Mouse (Mus musculus): Measurements from ENCODE around the gene Bcl2l1. TPM values are rescaled to one million over a fixed set of nuclear protein-coding genes. Genes with fewer than 3 reads are reported as not detected.

Gene Bcl2l1
- polyA plus RNA-seq, 1 experiment from 2014 or later, result 135 TPM

GRCm38 (mm10) chr2:152766387-152767123 lies 65.0 kb downstream of the Bcl2l1 start:
- DNase-seq (ENCODE audit: low spot score), result peak; percentile 95
- 22% methylated on average over 25 of the region's 25 CpGs for WGBS
- peaks cover 6% of the 10 kb centered on the region; the same call in 1 of the 2 replicates for H3K4me1 ChIP-seq (replicated peaks; ENCODE audit: control insufficient read depth, insufficient read depth, low read length)
- no peaks in the 10 kb centered on the region for H3K27me3 ChIP-seq (ENCODE audit: control insufficient read depth, insufficient read depth, low read length)
- H3K9ac ChIP-seq (ENCODE audit: low read length), result no peak overlapping the region
- H3K36me3 ChIP-seq (ENCODE audit: control insufficient read depth, insufficient read depth, low read length), result no peaks in the 10 kb centered on the region
- H3K4me3 ChIP-seq (ENCODE audit: low read depth, low read length), result no peak overlapping the region
- H3K4me2 ChIP-seq (ENCODE audit: low read depth, low read length, severe bottlenecking), result no peak overlapping the region
- no peaks in the 10 kb centered on the region for H3K9me3 ChIP-seq (ENCODE audit: control insufficient read depth, low read length)
- peak; percentile 63 for ATAC-seq (replicated peaks; ENCODE audit: low FRiP score)
- no peak overlapping the region for H3K27ac ChIP-seq (ENCODE audit: low read depth, low read length)

- H3K27me3 ChIP-seq (ENCODE audit: control insufficient read depth, insufficient read depth, low read length), result no peaks in the 10 kb centered on the region
- peak; percentile 61 for DNase-seq (ENCODE audit: low spot score)
- H3K9me3 ChIP-seq (ENCODE audit: control insufficient read depth, low read length), result no peaks in the 10 kb centered on the region
- peaks cover 6% of the 10 kb centered on the region; the same call in 1 of the 2 replicates for H3K4me1 ChIP-seq (replicated peaks; ENCODE audit: control insufficient read depth, insufficient read depth, low read length)
- H3K9ac ChIP-seq (ENCODE audit: low read length), result no peak overlapping the region
- peak; percentile 31 for ATAC-seq (replicated peaks; ENCODE audit: low FRiP score)
- WGBS, result 21% methylated on average over 4 of the region's 7 CpGs
- 0 out of 2 replicates have a peak overlapping the region, but pooled peaks have one; percentile 3 for H3K4me3 ChIP-seq (ENCODE audit: low read depth, low read length)
- no peaks in the 10 kb centered on the region for H3K36me3 ChIP-seq (ENCODE audit: control insufficient read depth, insufficient read depth, low read length)
- H3K27ac ChIP-seq (ENCODE audit: low read depth, low read length), result no peak overlapping the region
- peak overlapping the region; percentile 43; the same call in 1 of the 2 replicates for H3K4me2 ChIP-seq (ENCODE audit: low read depth, low read length, severe bottlenecking)
Observed at GRCm38 (mm10) chr2:152765045-152765674, 66.4 kb downstream of the Bcl2l1 start.

- peak; percentile 67 for DNase-seq (ENCODE audit: low spot score)
Observed at GRCm38 (mm10) chr2:152764172-152765044, 67.1 kb downstream of the Bcl2l1 start.

GRCm38 (mm10) chr2:152763310-152763709 lies 68.2 kb downstream of the Bcl2l1 start:
- DNase-seq (ENCODE audit: low spot score) (no peak), ATAC-seq (replicated peaks; ENCODE audit: low FRiP score) (no peak)
- no peaks in the 10 kb centered on the region for H3K27me3 ChIP-seq (ENCODE audit: control insufficient read depth, insufficient read depth, low read length)
- no peak overlapping the region for H3K9ac ChIP-seq (ENCODE audit: low read length)
- no peak overlapping the region for H3K4me2 ChIP-seq (ENCODE audit: low read depth, low read length, severe bottlenecking)
- peaks cover 6% of the 10 kb centered on the region; the same call in 1 of the 2 replicates for H3K4me1 ChIP-seq (replicated peaks; ENCODE audit: control insufficient read depth, insufficient read depth, low read length)
- no peak overlapping the region for H3K4me3 ChIP-seq (ENCODE audit: low read depth, low read length)
- H3K9me3 ChIP-seq (ENCODE audit: control insufficient read depth, low read length), result no peaks in the 10 kb centered on the region
- WGBS, result 74% methylated on average over 6 of the region's 6 CpGs
- no peaks in the 10 kb centered on the region for H3K36me3 ChIP-seq (ENCODE audit: control insufficient read depth, insufficient read depth, low read length)
- H3K27ac ChIP-seq (ENCODE audit: low read depth, low read length), result no peak overlapping the region

More at GRCm38 (mm10) chr2:152764172-152765044, 67.1 kb downstream of the Bcl2l1 start:
- ATAC-seq (replicated peaks; ENCODE audit: low FRiP score), result peak; percentile 50; the same call in 1 of the 2 replicates
- H3K9me3 ChIP-seq (ENCODE audit: control insufficient read depth, low read length), result no peaks in the 10 kb centered on the region
- 2% methylated on average over 14 of the region's 14 CpGs for WGBS
- no peaks in the 10 kb centered on the region for H3K36me3 ChIP-seq (ENCODE audit: control insufficient read depth, insufficient read depth, low read length)
- peak overlapping the region; percentile 27; the same call in 1 of the 2 replicates for H3K9ac ChIP-seq (ENCODE audit: low read length)
- H3K4me2 ChIP-seq (ENCODE audit: low read depth, low read length, severe bottlenecking), result peak overlapping the region; percentile 43
- H3K27me3 ChIP-seq (ENCODE audit: control insufficient read depth, insufficient read depth, low read length), result no peaks in the 10 kb centered on the region
- H3K27ac ChIP-seq (ENCODE audit: low read depth, low read length), result peak overlapping the region; percentile 18; the same call in 1 of the 2 replicates
- H3K4me3 ChIP-seq (ENCODE audit: low read depth, low read length), result 0 out of 2 replicates have a peak overlapping the region, but pooled peaks have one; percentile 3
- H3K4me1 ChIP-seq (replicated peaks; ENCODE audit: control insufficient read depth, insufficient read depth, low read length), result peaks cover 6% of the 10 kb centered on the region; the same call in 1 of the 2 replicates

GRCm38 (mm10) chr2:152758351-152758750 lies 73.2 kb downstream of the Bcl2l1 start:
- 59% methylated on average over 4 of the region's 4 CpGs for WGBS
- no peak overlapping the region for H3K9ac ChIP-seq (ENCODE audit: low read length)
- no peaks in the 10 kb centered on the region for H3K9me3 ChIP-seq (ENCODE audit: control insufficient read depth, low read length)
- DNase-seq (ENCODE audit: low spot score) (no peak), ATAC-seq (replicated peaks; ENCODE audit: low FRiP score) (no peak)
- no peak overlapping the region for H3K4me3 ChIP-seq (ENCODE audit: low read depth, low read length)
- no peaks in the 10 kb centered on the region for H3K36me3 ChIP-seq (ENCODE audit: control insufficient read depth, insufficient read depth, low read length)
- peaks cover 4% of the 10 kb centered on the region; the same call in 1 of the 2 replicates for H3K4me1 ChIP-seq (replicated peaks; ENCODE audit: control insufficient read depth, insufficient read depth, low read length)
- no peak overlapping the region for H3K27ac ChIP-seq (ENCODE audit: low read depth, low read length)
- H3K27me3 ChIP-seq (ENCODE audit: control insufficient read depth, insufficient read depth, low read length), result no peaks in the 10 kb centered on the region
- H3K4me2 ChIP-seq (ENCODE audit: low read depth, low read length, severe bottlenecking), result no peak overlapping the region

- Histone ChIP-seq H3K27me3 (ENCODE audit: control insufficient read depth, insufficient read depth, low read length) (no peaks in the 10 kb centered on the region), H3K9me3 (ENCODE audit: control insufficient read depth, low read length) (no peaks in the 10 kb centered on the region), H3K27ac (ENCODE audit: low read depth, low read length) (no peak overlapping the region), H3K36me3 (ENCODE audit: control insufficient read depth, insufficient read depth, low read length) (no peaks in the 10 kb centered on the region), H3K4me3 (ENCODE audit: low read depth, low read length) (no peak overlapping the region), H3K9ac (ENCODE audit: low read length) (no peak overlapping the region), H3K4me1 (replicated peaks; ENCODE audit: control insufficient read depth, insufficient read depth, low read length) (peaks cover 4% of the 10 kb centered on the region; the same call in 1 of the 2 replicates), H3K4me2 (ENCODE audit: low read depth, low read length, severe bottlenecking) (no peak overlapping the region)
- WGBS, result 52% methylated on average over 2 of the region's 2 CpGs
- no peak for ATAC-seq (replicated peaks; ENCODE audit: low FRiP score)
- no peak for DNase-seq (ENCODE audit: low spot score)
Observed at GRCm38 (mm10) chr2:152757478-152757877, 74.0 kb downstream of the Bcl2l1 start.

- H3K36me3 ChIP-seq (ENCODE audit: control insufficient read depth, insufficient read depth, low read length), result no peaks in the 10 kb centered on the region
- ATAC-seq (replicated peaks; ENCODE audit: low FRiP score), result no peak
- H3K9ac ChIP-seq (ENCODE audit: low read length), result no peak overlapping the region
- H3K4me1 ChIP-seq (replicated peaks; ENCODE audit: control insufficient read depth, insufficient read depth, low read length), result peaks cover 4% of the 10 kb centered on the region; the same call in 1 of the 2 replicates
- no peaks in the 10 kb centered on the region for H3K27me3 ChIP-seq (ENCODE audit: control insufficient read depth, insufficient read depth, low read length)
- no peak overlapping the region for H3K4me3 ChIP-seq (ENCODE audit: low read depth, low read length)
- DNase-seq (ENCODE audit: low spot score), result no peak
- H3K27ac ChIP-seq (ENCODE audit: low read depth, low read length), result no peak overlapping the region
- H3K4me2 ChIP-seq (ENCODE audit: low read depth, low read length, severe bottlenecking), result no peak overlapping the region
- no peaks in the 10 kb centered on the region for H3K9me3 ChIP-seq (ENCODE audit: control insufficient read depth, low read length)
- WGBS, result 66% methylated on average over 17 of the region's 17 CpGs
Observed at GRCm38 (mm10) chr2:152756474-152757393, 74.8 kb downstream of the Bcl2l1 start.
